Mouse (Mus musculus) kidney, adult 18-20 months (tissue): ENCODE measurements around the gene Mfsd6.

Experiments
- DNase-seq: peaks from one replicate; pipeline ENCODE4 v3.0.0; 2021

The Mfsd6 gene

DNA sequence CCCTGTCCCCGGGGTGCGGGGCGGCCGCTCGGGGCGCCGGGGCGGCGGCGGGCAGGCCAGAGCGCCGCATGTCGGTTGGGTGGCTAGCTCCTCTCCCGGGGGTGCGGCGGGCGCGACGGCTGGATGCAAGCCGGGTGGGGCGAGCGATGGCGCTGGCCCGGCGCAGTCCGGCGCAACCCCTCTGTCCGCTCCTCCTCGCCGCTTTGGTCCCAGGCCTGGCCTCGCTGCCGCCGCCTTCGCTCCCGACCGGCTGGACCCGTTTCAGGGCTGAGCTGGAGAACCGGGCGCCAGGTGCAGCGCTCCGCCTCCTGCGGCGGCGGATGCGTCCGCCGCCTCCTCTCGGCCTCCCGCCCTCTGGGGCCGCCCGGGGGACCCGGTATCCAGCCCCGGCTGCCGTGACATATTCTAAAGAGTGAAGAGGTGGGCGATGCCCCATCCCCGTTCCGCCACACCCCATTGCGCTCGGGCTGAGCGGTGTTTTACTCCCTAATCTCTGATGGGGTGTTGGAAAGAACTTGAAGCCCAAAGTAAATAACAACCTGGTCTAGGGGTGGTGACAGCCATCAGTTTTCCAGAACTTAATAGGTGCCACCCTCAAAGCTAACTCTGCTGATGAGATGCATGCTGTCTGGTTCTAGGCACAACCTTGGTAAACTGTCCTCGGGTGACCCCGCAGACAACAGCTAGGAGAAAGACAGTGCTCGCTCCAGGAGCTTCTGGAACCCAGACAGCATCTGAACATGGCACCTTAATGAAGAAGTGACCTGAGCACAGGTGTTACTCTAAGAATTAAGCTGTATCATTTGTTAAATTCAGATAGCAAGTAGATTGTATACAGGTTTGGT, at the start of gene Mfsd6:
Gene Mfsd6 (minus strand): TSS at position 407 of the 845 bp plus-strand sequence.
- peak; percentile 74 for DNase-seq

DNA sequence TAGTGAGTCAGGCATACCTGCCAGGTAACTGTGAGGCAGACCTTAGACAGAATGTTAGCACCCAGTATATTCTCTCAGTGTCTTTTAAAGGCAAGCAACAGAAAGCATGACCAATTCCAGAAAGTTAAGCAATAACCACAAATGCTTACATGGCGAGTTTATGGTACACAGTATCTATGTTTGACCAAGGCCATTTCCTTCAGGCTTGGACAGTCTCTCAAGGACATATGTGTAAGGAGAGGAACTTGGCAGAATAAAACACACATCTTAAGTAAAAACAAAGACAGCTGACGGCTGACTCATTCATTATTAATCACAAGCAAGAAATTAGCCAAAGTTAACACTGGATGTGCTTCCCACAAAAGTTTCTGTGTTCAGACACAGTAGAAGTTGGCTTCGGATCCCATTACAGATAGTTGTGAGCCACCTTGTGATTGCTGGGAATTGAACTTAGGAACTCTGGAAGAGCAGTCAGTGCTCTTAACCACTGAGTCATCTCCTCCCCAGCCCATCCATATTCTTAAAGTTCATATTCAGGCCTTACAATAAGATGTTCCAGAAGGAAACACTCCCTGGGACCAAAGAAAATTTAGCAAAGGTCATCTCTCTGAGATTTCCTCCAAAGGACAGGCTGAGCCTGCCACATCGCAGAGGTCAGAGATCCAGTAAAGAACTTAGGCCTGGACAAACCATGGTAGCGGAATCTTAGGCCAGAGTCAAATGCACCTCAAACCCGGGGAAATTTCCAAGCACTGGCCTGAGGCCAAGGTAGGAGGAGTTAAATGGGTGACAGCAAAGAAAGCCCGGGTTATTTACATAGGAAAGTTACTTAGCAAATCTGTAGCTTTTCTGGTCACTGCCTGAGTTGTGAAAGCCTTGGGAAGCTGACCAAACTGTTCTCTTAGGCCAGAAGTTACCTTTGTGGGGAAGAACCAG, 38.2 kb upstream of the Mfsd6 start:
- peak; percentile 33 for DNase-seq

GRCm38 (mm10) chr1:52763894-52764809, 36.9 kb upstream of the Mfsd6 start:
- DNase-seq = no peak

- DNase-seq = no peak
These were observed 30.9 kb upstream of the Mfsd6 start for GRCm38 (mm10) chr1:52758174-52758573.

- no peak for DNase-seq
These were observed 27.1 kb upstream of the Mfsd6 start for GRCm38 (mm10) chr1:52754331-52754730.

GRCm38 (mm10) chr1:52753828-52754227, 26.6 kb upstream of the Mfsd6 start:
- no peak for DNase-seq

GRCm38 (mm10) chr1:52752706-52753105, 25.4 kb upstream of the Mfsd6 start:
- DNase-seq = no peak

DNA sequence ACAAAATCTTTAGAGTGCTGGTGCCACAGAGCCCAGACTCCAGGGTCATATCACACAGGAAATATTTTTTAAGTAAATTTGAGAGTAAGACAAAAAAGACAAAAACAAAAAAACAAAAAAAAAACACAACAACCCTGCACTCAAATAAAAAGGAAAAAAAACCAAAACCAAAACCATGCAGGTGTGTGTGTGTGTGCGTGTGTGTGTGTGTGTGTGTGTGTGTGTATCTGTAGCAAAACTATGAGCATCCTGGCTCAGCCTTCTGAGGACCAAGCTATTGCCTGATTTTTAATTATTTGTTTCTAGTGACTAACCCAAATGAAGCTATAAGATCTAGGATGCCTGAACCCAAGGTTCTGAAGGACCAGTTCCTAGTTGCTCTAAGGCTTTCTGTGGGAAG, 24.4 kb upstream of the Mfsd6 start:
- no peak for DNase-seq

DNA sequence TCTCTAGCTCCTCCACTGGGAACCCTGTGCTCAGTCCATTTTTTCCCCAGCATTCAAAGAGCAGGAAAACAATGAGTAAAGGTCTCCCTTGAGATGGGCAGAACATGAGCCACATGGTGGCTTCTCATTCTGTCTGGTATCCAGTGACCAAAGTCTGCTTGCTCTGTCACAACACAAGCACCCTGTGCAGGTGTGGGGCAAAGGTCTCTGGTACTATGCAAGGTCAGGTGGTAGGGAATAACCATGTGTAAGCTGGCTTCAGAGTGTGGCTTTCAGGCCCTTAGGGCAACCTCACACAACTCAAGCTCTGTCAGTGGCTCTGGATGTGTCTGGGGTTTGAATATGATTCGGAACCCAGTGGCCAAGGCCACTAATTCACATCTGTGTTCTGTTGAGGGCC, 22.7 kb upstream of the Mfsd6 start:
- DNase-seq = no peak

- peak; percentile 66 for DNase-seq
These were observed 21.0 kb upstream of the Mfsd6 start for GRCm38 (mm10) chr1:52748260-52748659.

DNA sequence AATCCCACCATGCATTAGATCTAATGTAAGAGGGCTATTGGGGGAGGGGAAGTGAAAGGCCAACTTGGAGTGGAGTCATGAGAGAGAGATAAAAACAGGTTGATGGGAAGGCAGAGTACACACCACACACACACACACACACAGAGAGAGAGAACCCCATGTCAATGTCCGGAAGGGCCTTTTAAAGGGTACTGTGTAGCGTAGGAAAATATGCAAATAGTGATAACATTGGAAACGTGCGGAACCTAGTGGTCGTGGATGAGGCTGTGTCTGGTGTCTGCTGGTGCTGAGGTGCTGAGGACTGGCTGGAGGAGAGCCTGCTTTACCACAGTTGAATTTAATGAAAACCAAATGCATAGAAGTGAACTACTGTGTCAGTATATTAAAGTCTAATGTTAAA, 15.3 kb upstream of the Mfsd6 start:
- DNase-seq = no peak

DNA sequence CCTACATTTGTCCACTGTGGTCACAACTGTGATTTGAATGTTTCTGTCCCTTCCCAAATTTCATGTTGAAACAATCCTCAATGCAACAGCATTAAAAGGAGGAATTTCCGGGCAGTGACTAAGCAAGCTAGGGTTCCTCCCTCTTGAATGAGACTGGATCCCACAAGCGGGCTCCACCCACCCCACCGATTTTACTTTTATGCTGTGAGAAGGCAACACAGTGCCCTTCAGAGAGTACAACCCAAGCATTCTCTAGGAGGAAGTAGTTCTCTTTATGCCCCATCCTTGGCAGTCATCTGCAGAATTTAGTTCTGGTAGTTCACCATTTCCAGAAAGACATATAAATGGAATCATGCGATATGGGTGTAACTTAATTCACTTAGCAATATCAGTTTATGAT, 6.9 kb upstream of the Mfsd6 start:
- DNase-seq = no peak

GRCm38 (mm10) chr1:52730258-52730657, 3.0 kb upstream of the Mfsd6 start:
- DNase-seq = no peak

DNA sequence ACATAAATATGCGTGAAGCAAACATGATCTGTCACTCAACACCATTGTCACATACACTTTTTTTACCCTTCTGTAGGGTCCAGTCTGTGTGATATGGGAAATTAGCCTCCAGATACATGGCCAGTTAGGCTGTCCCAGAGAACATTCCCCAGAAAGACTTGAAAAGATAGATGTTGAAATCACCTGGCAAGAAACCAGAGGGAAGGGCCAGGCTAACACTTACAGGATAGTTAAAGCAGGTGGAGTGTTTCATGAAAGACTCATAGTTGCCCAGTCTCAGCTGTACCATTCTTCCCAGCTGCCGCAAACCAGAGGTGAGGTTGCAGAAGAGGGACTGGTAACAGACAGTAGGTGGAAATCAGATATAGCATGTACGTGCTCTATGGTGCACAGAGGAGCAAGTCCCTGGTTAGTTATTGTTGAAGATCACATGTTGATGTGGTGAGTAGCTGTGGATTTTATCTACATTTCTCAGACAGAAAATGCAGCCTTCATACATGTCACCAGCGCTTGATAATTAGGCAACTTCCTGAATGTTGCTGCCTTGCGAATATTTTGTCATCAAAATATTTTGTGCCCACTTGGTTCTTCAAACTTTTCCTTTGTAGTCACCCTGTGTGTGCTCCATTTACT, 1.7 kb upstream of the Mfsd6 start:
- DNase-seq = no peak

- peak; percentile 65 for DNase-seq
These were observed 749 bp downstream of the Mfsd6 start for GRCm38 (mm10) chr1:52726371-52727055.

DNA sequence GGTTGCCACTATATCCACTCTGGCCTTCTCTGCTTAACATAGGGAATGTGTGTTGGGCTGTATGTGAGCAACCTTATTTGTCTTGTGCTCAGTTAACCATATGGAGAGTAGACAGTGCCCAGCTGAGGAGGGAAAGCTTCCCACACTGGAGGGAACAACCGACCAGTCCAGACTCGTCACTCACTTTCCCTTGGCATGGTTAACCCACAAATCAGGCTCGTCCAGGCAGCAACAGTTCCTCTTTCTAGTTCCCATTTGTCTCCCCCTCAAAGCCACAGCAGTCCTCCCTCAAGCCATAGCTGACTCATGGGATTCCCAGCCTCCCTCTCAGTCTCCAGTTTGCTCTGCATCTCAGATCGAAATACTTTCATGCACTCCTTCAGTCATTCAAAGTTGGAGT, 4.7 kb downstream of the Mfsd6 start:
- DNase-seq = no peak

- DNase-seq = no peak
These were observed 8.2 kb downstream of the Mfsd6 start for GRCm38 (mm10) chr1:52719096-52719495.

- no peak for DNase-seq
These were observed 9.1 kb downstream of the Mfsd6 start for GRCm38 (mm10) chr1:52718068-52718748.

DNA sequence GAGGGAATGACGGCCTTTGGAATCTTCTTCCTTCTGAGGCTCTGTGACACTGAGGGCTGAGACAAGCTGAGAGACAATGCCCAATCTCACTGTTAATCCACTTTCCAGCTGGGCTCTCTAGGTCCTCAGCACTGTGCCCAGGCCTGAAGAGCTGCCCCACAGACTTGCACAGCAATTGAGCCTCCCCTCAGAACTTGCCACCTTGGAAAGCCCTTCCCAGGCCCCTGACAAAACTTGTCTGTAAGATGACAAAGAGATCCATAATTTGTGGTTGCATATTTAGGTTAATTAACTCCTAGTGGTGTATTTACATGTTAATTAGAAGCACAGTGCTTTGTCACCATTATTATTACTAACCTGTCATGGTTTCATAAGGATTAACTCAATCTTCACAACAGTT, 12.8 kb downstream of the Mfsd6 start:
- DNase-seq = no peak

DNA sequence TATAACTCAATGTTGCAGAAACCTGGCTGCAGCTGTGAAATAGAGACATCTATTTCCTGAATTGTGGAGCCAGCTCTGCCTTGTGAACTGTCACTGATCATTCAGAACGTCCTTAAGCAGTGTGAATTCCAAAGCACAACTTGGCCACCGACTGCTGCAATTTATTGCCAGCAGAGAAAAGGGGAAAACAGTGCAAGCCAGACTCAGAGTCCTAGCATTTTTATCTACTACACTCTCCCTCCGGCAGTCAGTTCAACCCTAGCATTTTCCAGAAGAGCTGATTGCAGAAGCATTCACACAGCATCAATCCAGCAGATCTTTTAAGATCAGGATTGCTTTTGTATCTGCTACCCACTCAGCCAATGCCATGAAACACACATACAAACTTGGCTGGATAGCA, 13.2 kb downstream of the Mfsd6 start:
- DNase-seq = no peak

- no peak for DNase-seq
These were observed 18.5 kb downstream of the Mfsd6 start for GRCm38 (mm10) chr1:52708745-52709144.
